Mouse (Mus musculus): ENCODE measurements around the gene Syvn1. TPM values are rescaled to one million over a fixed set of nuclear protein-coding genes. Genes with fewer than 3 reads are reported as not detected.

The Syvn1 gene
- total RNA-seq, 4 experiments from 2014 or later, result 59.6 to 78.9 (median 62.2) TPM

DNA sequence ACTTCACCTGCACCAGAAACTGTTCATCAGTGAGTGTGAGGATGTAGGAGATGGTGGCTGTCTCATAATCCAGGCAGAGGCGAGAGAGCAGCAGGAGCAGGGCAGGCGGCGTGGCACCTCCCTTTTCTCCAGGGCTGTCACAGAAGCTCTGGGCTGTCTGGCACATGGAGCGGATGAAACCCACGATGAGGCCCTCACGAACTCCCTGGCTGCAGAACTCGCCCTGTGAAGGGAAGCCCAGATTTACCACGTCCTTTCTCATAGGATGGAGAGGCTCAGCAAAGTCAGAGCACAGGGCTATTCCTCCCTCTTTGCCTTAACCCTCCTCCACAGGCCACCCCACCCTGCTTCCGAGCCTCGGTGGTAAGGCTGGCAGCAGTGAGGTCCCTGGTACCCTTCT, 23.5 kb downstream of the Syvn1 start:
- DNase-seq, result no peak

- no peak for DNase-seq
Measured at GRCm38 (mm10) chr19:6070571-6071250, 24.3 kb downstream of the Syvn1 start.

- no peak for DNase-seq
Measured at GRCm38 (mm10) chr19:6071261-6071660, 24.9 kb downstream of the Syvn1 start.

DNA sequence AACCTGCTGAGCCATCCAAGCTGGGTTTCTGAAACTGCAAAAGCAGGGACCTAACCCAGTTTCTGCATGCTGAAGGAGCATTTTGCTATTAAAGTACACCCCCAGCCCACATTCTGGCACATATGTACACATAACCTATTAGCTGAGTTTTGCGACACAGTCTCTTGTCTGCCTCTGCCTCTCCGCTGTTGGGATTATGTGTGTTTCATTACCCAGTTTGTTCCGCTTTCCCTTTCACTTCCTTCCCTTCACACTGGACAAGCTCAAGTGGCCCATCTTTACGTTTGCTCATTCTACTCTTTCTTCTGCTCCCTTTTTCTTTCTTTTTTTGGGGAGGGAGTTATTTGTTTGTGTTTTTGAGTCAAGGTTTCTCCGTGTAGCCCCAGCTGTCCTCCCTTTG, 27.5 kb downstream of the Syvn1 start:
- no peak for DNase-seq

DNA sequence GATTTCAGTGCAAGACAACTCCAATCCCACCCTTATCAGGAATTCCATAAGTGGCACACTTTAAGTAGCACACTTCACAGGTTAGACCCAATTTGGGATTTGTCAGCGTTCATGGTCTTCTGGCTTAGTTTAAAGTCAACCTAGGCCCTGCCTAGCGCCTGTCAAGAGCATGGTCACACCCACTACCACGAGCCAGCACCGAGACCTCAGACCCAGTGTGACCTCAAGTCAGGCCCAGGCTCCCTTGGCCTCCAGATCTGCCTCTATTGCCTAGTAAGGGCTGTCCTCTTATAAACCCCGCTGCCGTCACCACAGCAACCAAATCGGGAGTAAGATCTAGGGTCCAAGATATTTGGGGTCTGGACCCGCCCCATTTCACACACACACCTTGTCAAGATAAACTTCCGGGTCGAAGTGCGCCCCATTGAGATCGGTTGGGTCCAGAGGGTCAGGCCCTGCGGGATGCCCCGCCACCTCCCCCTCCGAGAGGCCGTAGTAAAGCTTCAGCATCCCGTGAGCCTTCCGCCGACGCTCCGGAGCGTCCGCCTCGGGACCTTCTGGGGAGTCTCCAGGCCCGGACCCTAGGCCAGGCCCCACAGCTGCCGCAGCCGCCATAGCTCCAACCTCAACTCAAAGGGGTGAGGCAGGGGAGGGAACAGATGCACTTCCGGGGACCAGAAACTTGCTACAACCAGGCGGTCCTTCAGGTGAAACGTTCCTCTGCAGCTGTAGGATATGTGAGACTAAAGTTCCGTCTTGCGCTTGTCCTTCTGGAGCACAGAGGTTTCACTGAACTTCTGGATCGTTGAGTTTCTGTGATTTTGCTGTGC, 30.4 kb downstream of the Syvn1 start, which contains the start of gene Vps51:
Vps51 (minus strand) TSS at position 668 of the 830 bp plus-strand sequence.
- DNase-seq, result peak; percentile 80

- no peak for DNase-seq
Measured at GRCm38 (mm10) chr19:6079983-6080480, 33.7 kb downstream of the Syvn1 start, which contains the start of gene Tmem262. TSS of gene Tmem262 (plus strand) at chr19:6080033.

DNA sequence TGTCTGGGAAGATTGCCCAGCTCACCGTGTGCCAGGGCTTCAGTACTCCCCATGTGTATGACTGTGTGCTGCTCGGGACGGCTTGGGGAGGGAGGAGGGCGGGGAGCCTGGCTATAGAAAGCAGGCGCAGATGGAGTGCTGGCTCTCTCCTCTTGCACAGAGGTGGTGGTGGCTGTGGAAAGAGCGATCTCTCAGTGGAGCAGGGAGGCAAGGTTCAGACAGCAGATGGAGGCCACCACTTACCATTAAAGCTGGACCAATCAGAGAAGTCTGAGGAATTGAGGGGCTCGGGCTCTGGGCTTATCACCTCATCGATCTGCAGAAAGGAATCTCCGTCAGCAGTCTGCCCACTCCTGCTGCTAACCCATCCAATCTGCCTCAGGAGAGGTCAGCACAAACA, 35.8 kb downstream of the Syvn1 start, which contains the start of gene Gm28374:
Gm28374 (minus strand) TSS at position 101 of the 400 bp plus-strand sequence.
- no peak for DNase-seq

DNA sequence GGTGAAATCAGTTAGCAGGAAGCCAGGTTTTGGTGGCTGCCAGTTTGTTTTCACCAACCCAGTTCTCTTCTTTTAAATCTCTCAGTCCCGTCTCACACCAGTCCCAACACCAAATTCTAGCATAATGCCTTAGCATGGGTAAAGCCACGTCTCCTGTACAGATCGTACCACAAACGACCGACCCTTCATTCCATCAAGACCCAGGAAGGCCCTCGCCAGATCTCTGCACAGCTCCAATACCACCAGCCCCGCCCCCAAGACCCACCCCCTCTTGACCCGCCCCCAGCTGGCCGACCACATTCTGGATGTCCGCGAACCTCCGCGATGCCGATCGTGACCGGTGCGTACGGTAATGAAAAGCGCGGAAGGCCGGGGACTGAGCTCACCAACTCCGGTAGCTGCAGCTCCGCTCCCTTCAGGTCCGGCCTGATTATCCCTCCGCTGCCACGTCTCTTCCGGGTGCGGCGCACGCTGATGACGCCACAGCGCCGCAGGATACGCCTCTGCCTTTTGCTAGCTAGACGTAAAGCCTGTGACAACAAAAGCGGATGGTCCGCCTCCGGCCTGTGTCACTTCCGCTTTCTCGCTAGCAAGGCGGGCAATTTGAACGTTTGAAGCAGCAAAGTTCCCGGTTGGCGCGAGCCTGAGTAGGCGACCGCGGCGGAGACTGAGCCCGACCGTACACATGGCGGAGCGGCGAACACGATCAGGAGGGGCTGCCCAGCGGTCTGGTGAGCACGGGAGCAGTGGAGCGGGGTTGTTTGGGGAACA, 38.3 kb downstream of the Syvn1 start, which contains the start of the genes Zfpl1 and Cdca5:
Zfpl1 (minus strand) TSS at position 479 of the 771 bp plus-strand sequence.
Cdca5 (plus strand) TSS at position 506 of the 771 bp plus-strand sequence.
- peak; percentile 96 for DNase-seq

GRCm38 (mm10) chr19:6085417-6085879, 39.1 kb downstream of the Syvn1 start:
- DNase-seq, result no peak

GRCm38 (mm10) chr19:6088841-6089240, 42.5 kb downstream of the Syvn1 start:
- no peak for DNase-seq

- DNase-seq, result no peak
Measured at GRCm38 (mm10) chr19:6094119-6094518, 47.7 kb downstream of the Syvn1 start, which contains the start of gene AC131692.1. TSS of gene AC131692.1 (plus strand) at chr19:6094419.

GRCm38 (mm10) chr19:6097847-6098246, 51.5 kb downstream of the Syvn1 start:
- DNase-seq, result no peak

GRCm38 (mm10) chr19:6101186-6101585, 54.8 kb downstream of the Syvn1 start:
- no peak for DNase-seq

- no peak for DNase-seq
Measured at GRCm38 (mm10) chr19:6102169-6102853, 55.9 kb downstream of the Syvn1 start.

Small RNA genes within 50 kb of the gene (microRNA-seq; reads per million reads assigned to microRNA genes)
- gene Mir6988, result 0.67 to 1.1 reads per million in 2 experiments

Other genes with a start within 250 kb of the Syvn1 start
- gene Frmd8, start 171.3 kb upstream of the Syvn1 start, total RNA-seq (2022), result 10 to 100 TPM; 47.6 to 55.2 (median 53.4) TPM
- 10 to 100 TPM; 12.8 to 21.7 (median 17.5) TPM for gene Slc25a45, start 168.8 kb upstream of the Syvn1 start, total RNA-seq (2022)
- 1 to 10 TPM in 3 of 4 experiments, under 1 TPM in 1; 0.93 to 3.5 (median 1.6) TPM for gene Tigd3, start 152.4 kb upstream of the Syvn1 start, total RNA-seq (2022)
- gene Dpf2, start 133.6 kb upstream of the Syvn1 start, total RNA-seq (2022), result 100 to 1,000 TPM in 3 of 4 experiments, 10 to 100 TPM in 1; 93.7 to 147 (median 129) TPM
- gene Cdc42ep2, start 121.8 kb upstream of the Syvn1 start, total RNA-seq (2022), result 1 to 10 TPM; 4.9 to 9.6 (median 8.3) TPM
- gene Pola2, start 82.4 kb upstream of the Syvn1 start, total RNA-seq (2022), result 10 to 100 TPM; 22.5 to 51.0 (median 27.8) TPM
- gene Slc22a20, start 60.4 kb upstream of the Syvn1 start, total RNA-seq (2022), result not detected
- gene Capn1, start 30.7 kb upstream of the Syvn1 start, total RNA-seq (2022), result 10 to 100 TPM; 40.6 to 54.1 (median 47.3) TPM
- gene Mrpl49, start 11.2 kb downstream of the Syvn1 start, total RNA-seq (2022), result 10 to 100 TPM; 52.0 to 61.8 (median 59.6) TPM
- 1,000 to 10,000 TPM; 1,027 to 1,106 (median 1,086) TPM for gene Fau, start 11.3 kb downstream of the Syvn1 start, total RNA-seq (2022)
- gene Znhit2, start 14.6 kb downstream of the Syvn1 start, total RNA-seq (2022), result 10 to 100 TPM; 31.6 to 43.1 (median 34.6) TPM
- gene Tm7sf2, start 21.8 kb downstream of the Syvn1 start, total RNA-seq (2022), result 10 to 100 TPM; 24.9 to 36.1 (median 27.2) TPM
- gene Vps51, start 30.7 kb downstream of the Syvn1 start, total RNA-seq (2022), result 10 to 100 TPM; 66.2 to 92.3 (median 81.3) TPM
- gene Tmem262, start 33.5 kb downstream of the Syvn1 start, total RNA-seq (2022), result 1 to 10 TPM in 1 of 4 experiments, under 1 TPM in 1, not detected in 2; 0.87 to 1.0 TPM
- gene Gm28374, start 35.7 kb downstream of the Syvn1 start, total RNA-seq (2022), result not detected
- gene Zfpl1, start 38.4 kb downstream of the Syvn1 start, total RNA-seq (2022), result 10 to 100 TPM; 37.2 to 50.5 (median 44.7) TPM
- gene Cdca5, start 38.4 kb downstream of the Syvn1 start, total RNA-seq (2022), result 1 to 10 TPM in 1 of 4 experiments, under 1 TPM in 3; 0.46 to 1.2 (median 0.63) TPM
- not detected for gene AC131692.1, start 47.8 kb downstream of the Syvn1 start, total RNA-seq (2022)
- under 1 TPM in 1 of 4 experiments, not detected in 3; 0.27 TPM for gene Naaladl1, start 59.2 kb downstream of the Syvn1 start, total RNA-seq (2022)
- gene Sac3d1, start 72.1 kb downstream of the Syvn1 start, total RNA-seq (2022), result 10 to 100 TPM; 13.7 to 18.9 (median 16.1) TPM
- 10 to 100 TPM; 34.0 to 49.1 (median 37.8) TPM for gene Snx15, start 81.7 kb downstream of the Syvn1 start, total RNA-seq (2022)
- gene Batf2, start 94.4 kb downstream of the Syvn1 start, total RNA-seq (2022), result 1 to 10 TPM; 1.4 to 3.5 (median 2.7) TPM
- gene Arl2, start 95.0 kb downstream of the Syvn1 start, total RNA-seq (2022), result 100 to 1,000 TPM in 2 of 4 experiments, 10 to 100 TPM in 2; 92.7 to 127 (median 112) TPM
- gene Majin, start 137.8 kb downstream of the Syvn1 start, total RNA-seq (2022), result 1 to 10 TPM; 2.0 to 4.4 (median 3.5) TPM
- gene Gpha2, start 179.8 kb downstream of the Syvn1 start, total RNA-seq (2022), result 10 to 100 TPM; 23.4 to 37.6 (median 29.4) TPM
- gene Ppp2r5b, start 189.3 kb downstream of the Syvn1 start, total RNA-seq (2022), result 100 to 1,000 TPM; 103 to 160 (median 124) TPM
- gene Atg2a, start 195.1 kb downstream of the Syvn1 start, total RNA-seq (2022), result 10 to 100 TPM; 38.6 to 57.9 (median 48.3) TPM
- gene Ehd1, start 230.1 kb downstream of the Syvn1 start, total RNA-seq (2022), result 100 to 1,000 TPM in 3 of 4 experiments, 10 to 100 TPM in 1; 90.8 to 130 (median 118) TPM

Data from adrenal gland, adult 8-10 months (tissue).